Mouse (Mus musculus) kidney, adult 2 months (tissue): ENCODE measurements around the gene Stim2. TPM values are rescaled to one million over a fixed set of nuclear protein-coding genes. Genes with fewer than 3 reads are reported as not detected.

Experiments used
- DNase-seq: peaks from one replicate; pipeline ENCODE4 v3.0.0; 2021
- H3K27ac ChIP-seq: fragments of 200-500 bp; 2 replicates; pipeline ENCODE4 v1.5.1; 2012; ENCODE audit warnings: low read depth, low read length, control low read depth, inconsistent platforms; ENCODE audit not compliant: insufficient read depth
- H3K27me3 ChIP-seq: fragments of 200-500 bp; replicated peaks from 2 replicates; pipeline ENCODE4 v1.6.1; 2012; ENCODE audit warnings: mild to moderate bottlenecking, moderate library complexity, low read length, inconsistent platforms; ENCODE audit not compliant: control insufficient read depth, insufficient read depth
- H3K36me3 ChIP-seq: fragments of 200-500 bp; 2 replicates; pipeline ENCODE4 v1.6.1; 2012; ENCODE audit warnings: mild to moderate bottlenecking, moderate library complexity, low read length, inconsistent platforms; ENCODE audit not compliant: control insufficient read depth, insufficient read depth
- H3K4me1 ChIP-seq: fragments of 200-500 bp; 2 replicates; pipeline ENCODE4 v1.6.1; 2011; ENCODE audit warnings: low read length; ENCODE audit not compliant: control insufficient read depth, insufficient read depth
- H3K4me3 ChIP-seq: fragments of 200-500 bp; 2 replicates; pipeline ENCODE4 v1.5.1; 2011; ENCODE audit warnings: mild to moderate bottlenecking, low read depth, low read length, control low read depth; ENCODE audit not compliant: insufficient read depth
- CTCF ChIP-seq: fragments of 200-500 bp; conservative IDR thresholded peaks from 2 replicates; pipeline ENCODE4 v1.5.1; 2011; ENCODE audit warnings: low read depth, mild to moderate bottlenecking, control low read depth, low read length, moderate library complexity, mixed read lengths; ENCODE audit not compliant: insufficient read depth, insufficient read length
- POLR2A ChIP-seq: fragments of 200-500 bp; IDR thresholded peaks from one replicate; pipeline ENCODE4 v1.6.1; 2011; ENCODE audit warnings: low read depth, low read length, control low read depth
- WGBS: fragments of 180-500 bp; shearing (Covaris S2); methylation state at CpG from one replicate; pipeline ENCODE4 v1.1.7; 2018; 5-methylcytosine and 5-hydroxymethylcytosine counted together
- polyA plus RNA-seq: library from polyadenylated mRNA; depleted of rRNA; stranded (reverse); fragments of >200 nt; gene quantifications from 2 replicates; pipeline ENCODE4 v1.2.3, GENCODE M21; 2012

The Stim2 gene
- polyA plus RNA-seq, 1 experiment, result 10.3 TPM

DNA sequence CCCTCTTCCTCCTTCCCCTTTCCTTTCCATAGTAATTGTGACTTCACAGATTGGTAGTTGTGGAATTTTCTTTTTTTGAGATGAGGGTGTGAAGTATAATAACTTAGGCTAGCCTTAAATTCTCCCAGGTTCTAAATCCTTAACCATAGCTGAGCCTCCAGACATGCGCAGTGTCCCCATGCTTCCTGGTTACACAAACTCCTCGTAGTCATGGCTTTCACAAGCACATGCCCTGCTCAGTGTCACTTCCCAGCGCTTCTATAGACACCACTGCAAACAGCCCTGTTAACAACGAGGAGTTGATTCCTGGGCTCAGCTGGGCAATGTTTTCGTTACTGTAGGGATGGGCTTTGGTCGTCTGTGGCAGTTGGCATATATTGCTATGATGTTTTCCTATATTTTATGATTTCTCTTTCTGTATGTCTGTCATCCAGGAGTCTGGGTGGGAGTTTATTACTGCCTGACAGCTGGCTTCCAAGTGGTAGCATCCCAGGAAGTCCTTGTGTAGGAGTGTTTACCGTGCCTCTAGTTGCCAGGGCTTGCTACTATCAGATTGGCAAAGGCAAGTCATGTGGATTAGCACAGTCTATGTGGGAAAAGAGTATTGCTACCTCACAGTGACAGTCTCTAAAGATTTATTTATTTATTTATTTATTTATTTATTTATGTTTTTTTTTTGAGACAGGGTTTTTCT, 55.5 kb downstream of the Stim2 start:
- WGBS, result 71% methylated on average over 7 of the region's 7 CpGs
- Histone ChIP-seq H3K4me3 (no peak overlapping the region), H3K27ac (no peak overlapping the region), H3K36me3 (no peaks in the 10 kb centered on the region; the same call in none of the 2 replicates), H3K4me1 (peaks cover 12% of the 10 kb centered on the region; the same call in 1 of the 2 replicates), H3K27me3 (no peaks in the 10 kb centered on the region)
- TF ChIP-seq POLR2A (no peak), CTCF (no peak)
- no peak for DNase-seq

DNA sequence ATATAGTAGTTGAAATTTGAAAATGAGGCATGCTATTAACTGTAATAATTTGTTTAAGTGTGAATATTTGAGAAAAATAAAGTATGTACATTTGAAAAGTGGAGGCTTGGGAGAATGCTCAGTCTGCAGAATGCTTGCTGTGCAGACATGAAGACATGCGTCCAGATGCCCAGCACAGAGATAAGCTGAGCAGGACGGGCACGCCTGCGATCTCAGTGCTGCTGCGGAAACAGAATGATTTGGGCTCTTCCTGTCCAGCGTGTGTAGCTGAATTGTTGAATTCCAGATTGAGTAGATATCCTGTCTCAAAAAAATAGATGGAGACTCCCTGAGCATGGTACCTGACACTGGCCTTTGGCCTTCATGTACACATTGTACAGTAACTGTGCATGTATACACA, 58.0 kb downstream of the Stim2 start:
- 81% methylated on average over 6 of the region's 6 CpGs for WGBS
- Histone ChIP-seq H3K36me3 (no peaks in the 10 kb centered on the region; the same call in none of the 2 replicates), H3K4me3 (no peak overlapping the region)

DNA sequence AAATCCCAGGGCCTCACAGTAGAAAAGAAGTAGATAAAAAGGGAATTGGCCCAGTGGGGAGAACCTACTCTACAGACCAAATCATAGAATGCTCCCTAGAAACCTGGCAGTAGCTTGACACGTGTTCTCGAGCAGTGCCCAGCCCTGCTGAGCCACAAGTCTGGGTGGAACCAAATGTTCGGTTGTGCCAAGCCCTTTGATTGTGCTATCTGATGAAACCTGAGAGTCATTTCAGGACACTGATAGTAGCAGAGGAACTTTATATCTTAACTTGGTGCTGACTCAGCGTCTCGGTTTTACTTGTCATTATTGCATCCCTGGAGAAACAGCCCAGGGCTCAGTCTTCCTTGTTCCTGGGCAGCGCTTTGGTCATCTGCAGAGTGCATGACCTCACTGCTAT, 61.7 kb downstream of the Stim2 start:
- Histone ChIP-seq H3K4me1 (no peaks in the 10 kb centered on the region), H3K36me3 (no peaks in the 10 kb centered on the region; the same call in none of the 2 replicates), H3K27me3 (no peaks in the 10 kb centered on the region), H3K4me3 (no peak overlapping the region), H3K27ac (no peak overlapping the region)
- TF ChIP-seq CTCF (no peak), POLR2A (no peak)
- 77% methylated on average over 6 of the region's 6 CpGs for WGBS
- DNase-seq, result no peak

More for the DNA sequence above, 58.0 kb downstream of the Stim2 start:
- TF ChIP-seq POLR2A (no peak), CTCF (no peak)
- Histone ChIP-seq H3K4me1 (no peaks in the 10 kb centered on the region), H3K27me3 (no peaks in the 10 kb centered on the region), H3K27ac (no peak overlapping the region)
- peak; percentile 34 for DNase-seq

DNA sequence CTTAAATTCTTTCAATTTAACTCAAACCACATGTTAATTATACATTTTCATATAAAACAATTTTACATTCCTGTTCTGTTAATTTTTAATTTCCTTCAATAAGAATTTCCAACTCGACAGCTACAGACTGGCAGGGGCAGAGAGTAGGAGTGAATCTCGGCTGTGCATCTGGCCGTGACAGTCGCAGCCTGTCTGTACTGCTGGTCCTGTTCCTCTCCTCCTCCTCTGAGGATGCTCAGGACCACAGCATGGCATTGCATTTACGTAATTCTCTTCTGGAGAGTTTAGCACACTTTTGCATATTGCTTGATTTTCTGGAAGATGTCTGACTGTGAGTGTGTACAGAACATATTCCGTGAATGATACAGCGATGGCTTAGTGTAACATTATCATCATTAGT, 63.8 kb downstream of the Stim2 start:
- WGBS, result 53% methylated on average over 7 of the region's 7 CpGs
- TF ChIP-seq CTCF (no peak), POLR2A (no peak)
- H3K4me3 ChIP-seq, result no peak overlapping the region

DNA sequence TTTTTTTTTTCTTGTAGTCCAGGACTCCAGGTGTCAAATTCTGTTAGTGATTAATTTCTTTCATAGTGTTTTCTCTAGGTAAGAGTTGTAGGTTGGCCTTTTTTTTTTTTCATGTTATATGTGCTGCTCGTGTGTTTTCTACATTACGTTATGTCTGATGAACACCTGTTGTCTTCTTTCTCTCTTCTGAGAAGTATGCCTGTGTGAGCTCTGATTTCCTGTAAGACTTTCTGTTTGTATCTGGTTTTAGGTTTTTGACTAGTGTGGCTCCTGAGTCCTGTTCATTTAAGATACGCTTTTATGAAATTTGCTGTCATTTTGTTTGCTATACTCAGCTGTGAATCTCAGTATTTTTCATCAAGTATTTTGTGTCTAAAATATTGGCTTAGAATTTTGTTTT, 69.3 kb downstream of the Stim2 start:
- Histone ChIP-seq H3K36me3 (no peaks in the 10 kb centered on the region), H3K27ac (no peak overlapping the region), H3K27me3 (no peaks in the 10 kb centered on the region), H3K4me3 (no peak overlapping the region), H3K4me1 (no peaks in the 10 kb centered on the region)
- WGBS, result 88% methylated on average over 3 of the region's 3 CpGs
- no peak for TF ChIP-seq POLR2A
- TF ChIP-seq CTCF, result no peak
- no peak for DNase-seq

More for the DNA sequence above, 63.8 kb downstream of the Stim2 start:
- Histone ChIP-seq H3K4me1 (no peaks in the 10 kb centered on the region), H3K27me3 (no peaks in the 10 kb centered on the region), H3K27ac (no peak overlapping the region), H3K36me3 (no peaks in the 10 kb centered on the region; the same call in 1 of the 2 replicates)
- peak; percentile 10 for DNase-seq

DNA sequence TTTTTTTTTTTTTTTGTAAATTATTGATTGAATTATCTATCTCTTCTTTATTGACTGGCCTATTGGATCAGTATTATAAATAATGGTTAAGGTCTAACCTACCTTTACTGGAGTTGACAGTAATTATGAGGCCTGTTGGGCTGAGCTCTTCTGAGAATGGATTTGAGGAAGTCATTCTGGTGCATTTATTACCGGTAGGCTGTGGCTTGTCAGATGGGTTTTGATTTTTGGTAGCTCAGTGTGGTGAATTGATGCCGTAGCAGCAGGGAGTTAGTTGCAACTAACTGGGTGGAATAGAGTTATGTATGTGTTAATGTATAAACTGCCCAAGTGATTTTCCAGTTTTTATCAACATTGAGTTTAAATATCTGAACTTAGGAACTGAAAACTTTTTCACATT, 72.2 kb downstream of the Stim2 start:
- H3K36me3 ChIP-seq, result no peaks in the 10 kb centered on the region
- no peaks in the 10 kb centered on the region for H3K27me3 ChIP-seq
- H3K4me1 ChIP-seq, result peaks cover 6% of the 10 kb centered on the region; the same call in 1 of the 2 replicates
- no peak overlapping the region for H3K4me3 ChIP-seq
- WGBS, result 75% methylated on average over 2 of the region's 2 CpGs
- no peak for TF ChIP-seq CTCF
- TF ChIP-seq POLR2A, result no peak
- no peak overlapping the region for H3K27ac ChIP-seq
- no peak for DNase-seq

DNA sequence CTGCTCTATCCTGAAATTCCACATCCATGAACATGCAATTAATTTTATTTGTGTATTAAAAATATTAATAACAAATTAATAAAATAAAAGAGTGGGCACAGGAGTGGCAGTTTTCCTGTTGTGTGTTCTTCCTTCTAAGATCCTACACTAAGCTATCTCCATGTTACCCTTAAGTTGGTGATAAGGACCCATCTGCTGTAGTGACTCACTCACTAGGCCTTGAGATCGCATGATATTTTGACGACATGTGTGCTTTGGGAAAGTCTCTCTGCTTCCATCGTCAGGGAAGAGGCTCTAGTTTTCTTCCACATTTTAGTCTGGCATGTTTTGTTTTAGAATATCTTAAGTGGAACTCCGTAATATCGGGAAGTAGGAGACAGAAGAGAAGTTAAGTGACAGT, 73.0 kb downstream of the Stim2 start:
- TF ChIP-seq CTCF (no peak), POLR2A (no peak)
- peaks cover 6% of the 10 kb centered on the region; the same call in 1 of the 2 replicates for H3K4me1 ChIP-seq
- WGBS, result 93% methylated on average over 5 of the region's 5 CpGs
- no peak for DNase-seq
- H3K36me3 ChIP-seq, result no peaks in the 10 kb centered on the region
- no peak overlapping the region for H3K27ac ChIP-seq
- no peaks in the 10 kb centered on the region for H3K27me3 ChIP-seq
- H3K4me3 ChIP-seq, result no peak overlapping the region
